31 mouse cellular contexts compared by ENCODE assay signal in genomic region chr19:57191109-57191508, GRCm38 (mm10).
"Had no signal": no experiment of that assay in that cellular context is flagged by ENCODE, and none has a peak within 500 bp of the region (broad histone marks: within the 10 kb centered on the region; RNA-seq: fewer than 3 reads in every experiment).

No protein-coding gene starts in this region.

- H3K36me3 ChIP-seq: limb, embryonic 10.5 days; limb, embryonic 12.5 days; limb, embryonic 13.5 days; limb, embryonic 15.5 days; liver, embryonic 12.5 days; liver, embryonic 13.5 days; liver, embryonic 15.5 days; lung, embryonic 15.5 days; midbrain, embryonic 10.5 days; midbrain, embryonic 12.5 days; midbrain, embryonic 13.5 days; midbrain, embryonic 15.5 days had no signal

- H3K9ac ChIP-seq: limb, embryonic 12.5 days; limb, embryonic 13.5 days; limb, embryonic 15.5 days; liver, embryonic 12.5 days; liver, embryonic 13.5 days; liver, embryonic 14.5 days; liver, embryonic 15.5 days; liver, postnatal 0 days; lung, embryonic 14.5 days; lung, embryonic 15.5 days; midbrain, embryonic 12.5 days; midbrain, embryonic 13.5 days; midbrain, embryonic 15.5 days had no signal

- H3K4me2 ChIP-seq: limb, embryonic 12.5 days; limb, embryonic 13.5 days; limb, embryonic 15.5 days; liver, embryonic 11.5 days; liver, embryonic 12.5 days; liver, embryonic 13.5 days; liver, embryonic 15.5 days; lung, embryonic 14.5 days; lung, embryonic 15.5 days; midbrain, embryonic 11.5 days; midbrain, embryonic 12.5 days; midbrain, embryonic 13.5 days; midbrain, embryonic 15.5 days had no signal

- H3K27ac ChIP-seq: left cerebral cortex, adult 2 months; limb, embryonic 10.5 days; limb, embryonic 12.5 days; limb, embryonic 13.5 days; limb, embryonic 15.5 days; liver, embryonic 12.5 days; liver, embryonic 13.5 days; liver, embryonic 14.5 days; liver, embryonic 15.5 days; lung, embryonic 15.5 days; macrophage; midbrain, embryonic 10.5 days; midbrain, embryonic 12.5 days; midbrain, embryonic 13.5 days; midbrain, embryonic 15.5 days had no signal

- H3K4me3 ChIP-seq: left cerebral cortex, adult 2 months; limb, embryonic 10.5 days; limb, embryonic 12.5 days; limb, embryonic 13.5 days; limb, embryonic 15.5 days; liver, embryonic 12.5 days; liver, embryonic 13.5 days; liver, embryonic 15.5 days; lung, embryonic 15.5 days; megakaryocyte, embryonic 14.5 days; midbrain, embryonic 10.5 days; midbrain, embryonic 12.5 days; midbrain, embryonic 13.5 days; midbrain, embryonic 15.5 days had no signal

- H3K9me3 ChIP-seq: limb, embryonic 10.5 days; limb, embryonic 12.5 days; limb, embryonic 13.5 days; limb, embryonic 15.5 days; liver, embryonic 12.5 days; liver, embryonic 13.5 days; liver, embryonic 15.5 days; lung, embryonic 15.5 days; megakaryocyte, embryonic 14.5 days; midbrain, embryonic 10.5 days; midbrain, embryonic 12.5 days; midbrain, embryonic 13.5 days; midbrain, embryonic 15.5 days had no signal

- ATAC-seq: liver, embryonic 12.5 days; liver, postnatal 0 days; lung, postnatal 0 days; midbrain, embryonic 13.5 days; midbrain, embryonic 15.5 days; midbrain, embryonic 16.5 days had no signal

- H3K4me1 ChIP-seq: limb, embryonic 10.5 days; limb, embryonic 12.5 days; limb, embryonic 13.5 days; liver, embryonic 12.5 days; megakaryocyte, embryonic 14.5 days; midbrain, embryonic 12.5 days; midbrain, embryonic 13.5 days had no signal

- DNase-seq: left cerebral cortex, postnatal 4 days; liver; liver, embryonic 13.5 days; liver, postnatal 0 days; lung, adult 18-20 months; lung, adult 2 months; lung, embryonic 14.5 days; lung, postnatal 10 days; lung, postnatal 14 days; lung, postnatal 36 days; lung, postnatal 4 days; midbrain, embryonic 14.5 days had no signal
